In genomic region chr7:82416653-82417052, GRCm38 (mm10) we compare ENCODE assay signal across 23 mouse cellular contexts.
"Had no signal": no experiment of that assay in that cellular context is flagged by ENCODE, and none has a peak within 500 bp of the region (broad histone marks: within the 10 kb centered on the region; RNA-seq: fewer than 3 reads in every experiment).

No protein-coding gene starts in this region.

- H3K9ac ChIP-seq: heart, embryonic 12.5 days; hindbrain, embryonic 12.5 days; hindbrain, embryonic 14.5 days; intestine, embryonic 15.5 days; limb, embryonic 13.5 days; limb, embryonic 15.5 days; liver, embryonic 12.5 days had no signal

- H3K4me1 ChIP-seq: heart, embryonic 10.5 days; hindbrain, embryonic 10.5 days; hindbrain, embryonic 12.5 days; intestine, embryonic 15.5 days; liver, embryonic 12.5 days had no signal

- H3K27me3 ChIP-seq: heart, embryonic 12.5 days; hindbrain, embryonic 12.5 days; intestine, embryonic 15.5 days; limb, embryonic 13.5 days; limb, embryonic 15.5 days; liver, embryonic 12.5 days had no signal

- H3K27ac ChIP-seq: gastrocnemius, adult 2 months; heart, adult 2 months; heart, embryonic 10.5 days; hindbrain, embryonic 10.5 days; hindbrain, embryonic 12.5 days; hindbrain, embryonic 14.5 days; intestine, embryonic 15.5 days; left cerebral cortex, adult 2 months; limb, embryonic 13.5 days; limb, embryonic 15.5 days; liver, embryonic 12.5 days had no signal

- H3K9me3 ChIP-seq: heart, embryonic 10.5 days; heart, embryonic 12.5 days; hindbrain, embryonic 10.5 days; hindbrain, embryonic 12.5 days; intestine, embryonic 15.5 days; limb, embryonic 13.5 days; limb, embryonic 15.5 days; liver, embryonic 12.5 days had no signal

- H3K36me3 ChIP-seq: heart, embryonic 10.5 days; heart, embryonic 12.5 days; hindbrain, embryonic 10.5 days; hindbrain, embryonic 12.5 days; intestine, embryonic 15.5 days; limb, embryonic 13.5 days; limb, embryonic 15.5 days; liver, embryonic 12.5 days had no signal

- H3K4me3 ChIP-seq: gastrocnemius, adult 2 months; heart, adult 2 months; heart, embryonic 10.5 days; heart, embryonic 12.5 days; hindbrain, embryonic 10.5 days; hindbrain, embryonic 12.5 days; intestine, embryonic 15.5 days; left cerebral cortex, adult 2 months; limb, embryonic 13.5 days; limb, embryonic 15.5 days; liver, embryonic 12.5 days had no signal

- ATAC-seq: hindbrain, embryonic 16.5 days; inflammation-experienced regulatory T-cells, adult 6 months; intestine, embryonic 15.5 days; intestine, postnatal 0 days; liver, embryonic 12.5 days had no signal

- H3K4me2 ChIP-seq: heart, embryonic 12.5 days; hindbrain, embryonic 12.5 days; hindbrain, embryonic 14.5 days; intestine, embryonic 15.5 days; limb, embryonic 13.5 days; limb, embryonic 15.5 days; liver, embryonic 12.5 days had no signal

- DNase-seq: gastrocnemius, adult 2 months; gastrocnemius, postnatal 10 days; gastrocnemius, postnatal 25 days; heart, adult 2 months; heart, postnatal 10 days; heart, postnatal 4 days; kidney, adult 18-20 months; kidney, adult 8-10 months; kidney, postnatal 10 days; kidney, postnatal 25 days had no signal
